Mouse (Mus musculus) forebrain, embryonic 14.5 days (tissue): ENCODE data around the gene Synrg. TPM values are rescaled to one million over a fixed set of nuclear protein-coding genes. Genes with fewer than 3 reads are reported as not detected.

ENCODE experiments used
- ATAC-seq: fragments of 200-750 bp; cut with Nextera tagmentation; 2 replicates; pipeline ENCODE4 v1.8.0; 2017; ENCODE audit warnings: mild to moderate bottlenecking, moderate library complexity
- DNase-seq: peaks from one replicate; pipeline ENCODE4 v3.0.0-alpha.2; 2015; ENCODE audit warnings: low spot score
- H3K27ac ChIP-seq: fragments of 300-500 bp; sonication (generic); 2 replicates; pipeline ENCODE4 v1.5.1; 2014; ENCODE audit warnings: low read depth, mild to moderate bottlenecking, control low read depth, low read length, moderate library complexity
- H3K27me3 ChIP-seq: fragments of 300-500 bp; sonication (generic); replicated peaks from 2 replicates; pipeline ENCODE4 v1.6.1; 2014; ENCODE audit warnings: low read length, control low read depth, mixed read lengths; ENCODE audit not compliant: control insufficient read depth, insufficient read depth
- H3K36me3 ChIP-seq: fragments of 300-500 bp; sonication (generic); 2 replicates; pipeline ENCODE4 v1.6.1; 2014; ENCODE audit warnings: low read length, control low read depth; ENCODE audit not compliant: control insufficient read depth, insufficient read depth
- H3K4me1 ChIP-seq: fragments of 300-500 bp; sonication (generic); 2 replicates; pipeline ENCODE4 v1.6.1; 2014; ENCODE audit warnings: antibody characterized with exemption, low read length, control low read depth; ENCODE audit not compliant: control insufficient read depth, insufficient read depth
- H3K4me2 ChIP-seq: fragments of 300-500 bp; sonication (generic); 2 replicates; pipeline ENCODE4 v1.6.1; 2014; ENCODE audit warnings: mild to moderate bottlenecking, control low read depth, low read length
- H3K4me3 ChIP-seq: fragments of 300-500 bp; sonication (generic); 2 replicates; pipeline ENCODE4 v1.5.1; 2014; ENCODE audit warnings: low read depth, low read length, control low read depth
- H3K9ac ChIP-seq: fragments of 300-500 bp; sonication (generic); 2 replicates; pipeline ENCODE4 v1.6.1; 2014; ENCODE audit warnings: mild to moderate bottlenecking, low read length, control low read depth, moderate library complexity
- H3K9me3 ChIP-seq: fragments of 300-500 bp; sonication (generic); replicated peaks from 2 replicates; pipeline ENCODE4 v1.6.1; 2016; ENCODE audit warnings: low read length, control low read depth, mixed read lengths; ENCODE audit not compliant: control insufficient read depth
- WGBS: fragments of 180-500 bp; shearing (Covaris S2); extraction: QIAGEN DNeasy Blood & Tissue Kit; methylation state at CpG from one replicate; pipeline ENCODE4 v1.1.7; 2014; 5-methylcytosine and 5-hydroxymethylcytosine counted together
- polyA plus RNA-seq: library from polyadenylated mRNA; unstranded; fragments of >200 nt; fragmentation: Nextera tagmentation; extraction: Ambion mirVana; gene quantifications from 2 replicates; pipeline ENCODE4 v1.2.1, GENCODE M21; 2014

Gene Synrg
- polyA plus RNA-seq, 1 experiment from 2014 or later = 24.3 TPM

GRCm38 (mm10) chr11:84081901-84082300, 117.7 kb downstream of the Synrg start:
- H3K4me1 ChIP-seq = no peaks in the 10 kb centered on the region
- no peak for DNase-seq
- H3K9me3 ChIP-seq = no peaks in the 10 kb centered on the region
- H3K27me3 ChIP-seq = no peaks in the 10 kb centered on the region
- WGBS = 81% methylated on average over 5 of the region's 5 CpGs
- no peak overlapping the region for H3K4me3 ChIP-seq
- no peak overlapping the region for H3K4me2 ChIP-seq
- ATAC-seq = no peak
- H3K27ac ChIP-seq = no peak overlapping the region
- peaks cover 53% of the 10 kb centered on the region for H3K36me3 ChIP-seq
- no peak overlapping the region for H3K9ac ChIP-seq

- no peak overlapping the region for H3K9ac ChIP-seq
- WGBS = 91% methylated on average over 8 of the region's 8 CpGs
- no peaks in the 10 kb centered on the region; the same call in 1 of the 2 replicates for H3K4me1 ChIP-seq
- no peaks in the 10 kb centered on the region for H3K9me3 ChIP-seq
- DNase-seq (no peak), ATAC-seq (no peak)
- no peak overlapping the region for H3K4me2 ChIP-seq
- no peak overlapping the region for H3K4me3 ChIP-seq
- H3K27me3 ChIP-seq = no peaks in the 10 kb centered on the region
- H3K36me3 ChIP-seq = peaks cover 57% of the 10 kb centered on the region
- H3K27ac ChIP-seq = no peak overlapping the region
Measured at GRCm38 (mm10) chr11:84090572-84090971, 126.3 kb downstream of the Synrg start.

Other genes with a start within 250 kb of the Synrg start
- gene Wfdc21, start 217.5 kb upstream of the Synrg start, polyA plus RNA-seq = not detected in 2 replicates
- gene Heatr6, start 210.7 kb upstream of the Synrg start, polyA plus RNA-seq = 27.8 and 29.7 TPM in 2 replicates
- 0.09 and 0.14 TPM in 2 replicates for gene Hnf1b, start 114.4 kb upstream of the Synrg start, polyA plus RNA-seq
- 32.6 and 33.7 TPM in 2 replicates for gene Ddx52, start 22.4 kb upstream of the Synrg start, polyA plus RNA-seq
- 33.3 and 45.7 TPM in 2 replicates for gene Dusp14, start 104.8 kb downstream of the Synrg start, polyA plus RNA-seq
- gene Tada2a, start 165.2 kb downstream of the Synrg start, polyA plus RNA-seq = 34.1 and 35.1 TPM in 2 replicates
- 24.3 and 32.1 TPM in 2 replicates for gene Acaca, start 165.2 kb downstream of the Synrg start, polyA plus RNA-seq
- not detected in 2 replicates for gene Gm11437, start 203.0 kb downstream of the Synrg start, polyA plus RNA-seq